14 mouse cellular contexts compared by ENCODE assay signal in genomic region chr7:99046545-99047206, GRCm38 (mm10).
DNase-seq lines count a peak whose midpoint lies in the region; ATAC-seq and TF ChIP-seq lines count a peak whose summit lies in the region.
"Had no signal": no experiment of that assay in that cellular context is flagged by ENCODE, and none has a peak within 500 bp of the region (broad histone marks: within the 10 kb centered on the region; RNA-seq: fewer than 3 reads in every experiment).

No protein-coding gene starts in this region.

- 33% methylated on average over 11 of the region's 11 CpGs for WGBS in limb, embryonic 15.5 days

- 0 out of 2 replicates have a peak overlapping the region, but pooled peaks have one; percentile 10 for H3K4me2 ChIP-seq in limb, embryonic 15.5 days
- H3K4me2 ChIP-seq: heart, embryonic 13.5 days had no signal

- H3K27ac ChIP-seq in limb, embryonic 15.5 days: peak overlapping the region; percentile 43; the same call in 1 of the 2 replicates
- H3K27ac ChIP-seq: heart, embryonic 13.5 days had no signal

- H3K27me3 ChIP-seq in limb, embryonic 15.5 days: no peaks in the 10 kb centered on the region
- H3K27me3 ChIP-seq: heart, embryonic 13.5 days had no signal

- no peak for TF ChIP-seq CTCF in brain, embryonic 14.5 days (IDR thresholded peaks at IDR 0.05; ENCODE audit: borderline replicate concordance, extremely low read depth, insufficient read depth, insufficient read length)

- TF ChIP-seq POLR2A in brain, embryonic 14.5 days (IDR thresholded peaks at IDR 0.05; ENCODE audit: borderline replicate concordance, extremely low read depth, insufficient read depth, insufficient read length, poor library complexity, severe bottlenecking): no peak

- no peaks in the 10 kb centered on the region for H3K9me3 ChIP-seq in limb, embryonic 15.5 days
- H3K9me3 ChIP-seq: G1E; heart, embryonic 13.5 days had no signal

- peaks cover 10% of the 10 kb centered on the region; the same call in 1 of the 2 replicates for H3K4me1 ChIP-seq in limb, embryonic 15.5 days

- DNase-seq in layer of hippocampus, adult 11-12 months (ENCODE audit: low spot score): peak; percentile 49
- no peak for DNase-seq in layer of hippocampus, postnatal 25 days (ENCODE audit: extremely low spot score in 1 of 2, low spot score in 1 of 2)
- DNase-seq in NIH3T3 (ENCODE audit: low read depth): peak; percentile 53
- peak; percentile 77 for DNase-seq in brain, embryonic 14.5 days (ENCODE audit: low read depth)
- no peak for DNase-seq in ovary, postnatal 14 days (ENCODE audit: low spot score)
- no peak for DNase-seq in spleen, adult 18-20 months
- DNase-seq: adrenal gland, postnatal 10 days; cerebellum, adult 8-10 months; kidney, adult 9 months had no signal

- peaks cover 6% of the 10 kb centered on the region; the same call in 1 of the 2 replicates for H3K36me3 ChIP-seq in limb, embryonic 15.5 days

- 0 out of 2 replicates have a peak overlapping the region, but pooled peaks have one; percentile 2 for H3K4me3 ChIP-seq in limb, embryonic 15.5 days
- H3K4me3 ChIP-seq: erythroblast, embryonic 14.5 days; heart, embryonic 13.5 days had no signal

- ATAC-seq in limb, embryonic 15.5 days (ENCODE audit: insufficient number of reproducible peaks, low FRiP score, low TSS enrichment, low read depth): no peak
- no peak for ATAC-seq in monocyte, adult 5-6 weeks (replicated peaks; ENCODE audit: insufficient number of reproducible peaks, low FRiP score, low TSS enrichment, poor library complexity, severe bottlenecking)

- no peak overlapping the region for H3K9ac ChIP-seq in limb, embryonic 15.5 days
- H3K9ac ChIP-seq: heart, embryonic 13.5 days had no signal

Comparison
In these comparisons a context has a peak if more than half of its experiments do, and no peak if none do; other contexts are left out.
1. DNase-seq: peak in layer of hippocampus, adult 11-12 months (single experiment), NIH3T3 (single experiment) and brain, embryonic 14.5 days (single experiment); none in layer of hippocampus, postnatal 25 days (0 of 2), ovary, postnatal 14 days (single experiment) and spleen, adult 18-20 months (0 of 2).